Mouse (Mus musculus): ENCODE data around the gene Gm39115. TPM values are rescaled to one million over a fixed set of nuclear protein-coding genes. Genes with fewer than 3 reads are reported as not detected.

Gene Gm39115
- total RNA-seq, 2 experiments from 2014 or later: not detected

- DNase-seq: peak; percentile 67 to 71
- intact Hi-C loops (cut with DNase I): loop anchor here (1.0 to 5.0 kb wide), 3 partner anchors 26 to 79 kb away; partner anchors contain the start of gene Mob2
These were observed 38.1 kb downstream of the Gm39115 start for GRCm38 (mm10) chr7:142097776-142098175.

- intact Hi-C loops (cut with DNase I): loop anchor here (1.0 to 5.0 kb wide), 3 partner anchors 25 to 78 kb away; partner anchors contain the start of gene Mob2
- no peak for DNase-seq
These were observed 39.1 kb downstream of the Gm39115 start for GRCm38 (mm10) chr7:142096701-142097100.

GRCm38 (mm10) chr7:142095183-142095931 is 40.5 kb downstream of the Gm39115 start, which contains the start of gene Dusp8:
Gene Dusp8 (minus strand): TSS chr7:142095843.
- DNase-seq: peak; percentile 85 to 90
- intact Hi-C loops (cut with DNase I): loop anchor here (2.0 to 5.0 kb wide), 2 partner anchors 15 to 33 kb away; partner anchors contain the start of gene Mob2

GRCm38 (mm10) chr7:142094301-142095143 is 41.3 kb downstream of the Gm39115 start:
- no peak for DNase-seq
- intact Hi-C loops (cut with DNase I): loop anchor here (2.0 to 5.0 kb wide), 2 partner anchors 14 to 32 kb away; partner anchors contain the start of gene Mob2

GRCm38 (mm10) chr7:142093696-142094240 is 42.1 kb downstream of the Gm39115 start:
- DNase-seq: no peak

GRCm38 (mm10) chr7:142092991-142093390 is 42.8 kb downstream of the Gm39115 start:
- no peak for DNase-seq
- intact Hi-C loops (cut with DNase I): no loop called here

More at GRCm38 (mm10) chr7:142093696-142094240, 42.1 kb downstream of the Gm39115 start:
- intact Hi-C loops (cut with DNase I): loop anchor here (2.0 kb wide), 1 partner anchor 13 kb away; no protein-coding TSS in a partner anchor

- intact Hi-C loops (cut with DNase I): no loop called here
- DNase-seq: no peak
These were observed 44.0 kb downstream of the Gm39115 start for GRCm38 (mm10) chr7:142091848-142092247.

- intact Hi-C loops (cut with DNase I): no loop called here
These were observed 46.0 kb downstream of the Gm39115 start for GRCm38 (mm10) chr7:142089648-142090447.

GRCm38 (mm10) chr7:142088886-142089285 is 46.9 kb downstream of the Gm39115 start:
- intact Hi-C loops (cut with DNase I): no loop called here
- no peak for DNase-seq

More at GRCm38 (mm10) chr7:142089648-142090447, 46.0 kb downstream of the Gm39115 start:
- no peak for DNase-seq

GRCm38 (mm10) chr7:142087069-142087652 is 48.7 kb downstream of the Gm39115 start:
- no peak for DNase-seq
- intact Hi-C loops (cut with DNase I): no loop called here

- no peak for DNase-seq
- intact Hi-C loops (cut with DNase I): no loop called here
These were observed 49.5 kb downstream of the Gm39115 start for GRCm38 (mm10) chr7:142086159-142086905.

Other genes starting within 250 kb of the Gm39115 start
- gene Tollip, start 217.5 kb downstream of the Gm39115 start, total RNA-seq (2021): 10 to 100 TPM; 26.0 to 31.0 TPM
- under 1 TPM; 0.10 to 0.37 TPM for gene Brsk2, start 186.3 kb downstream of the Gm39115 start, total RNA-seq (2021)
- 10 to 100 TPM; 40.2 to 43.7 TPM for gene Mob2, start 75.0 kb downstream of the Gm39115 start, total RNA-seq (2021)
- gene Dusp8, start 40.2 kb downstream of the Gm39115 start, total RNA-seq (2021): 10 to 100 TPM; 32.5 to 43.4 TPM
- gene Gm45618, start 15.3 kb downstream of the Gm39115 start, total RNA-seq (2021): not detected
- not detected for gene Gm45337, start 8.6 kb upstream of the Gm39115 start, total RNA-seq (2021)
- gene Gm29735, start 21.1 kb upstream of the Gm39115 start, total RNA-seq (2021): not detected
- gene Gm4553, start 29.7 kb upstream of the Gm39115 start, total RNA-seq (2021): not detected
- gene Krtap5-2, start 40.0 kb upstream of the Gm39115 start, total RNA-seq (2021): not detected
- not detected for gene Gm10153, start 54.4 kb upstream of the Gm39115 start, total RNA-seq (2021)
- gene Krtap5-3, start 65.3 kb upstream of the Gm39115 start, total RNA-seq (2021): not detected
- not detected for gene Gm7579, start 75.8 kb upstream of the Gm39115 start, total RNA-seq (2021)
- not detected for gene Krtap5-5, start 93.9 kb upstream of the Gm39115 start, total RNA-seq (2021)
- not detected for gene Gm40460, start 105.0 kb upstream of the Gm39115 start, total RNA-seq (2021)
- gene Gm2431, start 122.3 kb upstream of the Gm39115 start, total RNA-seq (2021): not detected
- gene Gm4559, start 138.3 kb upstream of the Gm39115 start, total RNA-seq (2021): not detected
- gene Krtap5-1, start 161.1 kb upstream of the Gm39115 start, total RNA-seq (2021): not detected
- not detected for gene Krtap5-4, start 167.5 kb upstream of the Gm39115 start, total RNA-seq (2021)
- 1 to 10 TPM; 2.8 to 6.8 TPM for gene Ifitm10, start 237.7 kb upstream of the Gm39115 start, total RNA-seq (2021)
- 1 to 10 TPM; 3.9 to 9.2 TPM for gene Gm49369, start 246.6 kb upstream of the Gm39115 start, total RNA-seq (2021)

All from gastrocnemius, postnatal 36 days (tissue).